Comparison of ENCODE assay signal across 8 mouse cellular contexts in the genomic region with DNA sequence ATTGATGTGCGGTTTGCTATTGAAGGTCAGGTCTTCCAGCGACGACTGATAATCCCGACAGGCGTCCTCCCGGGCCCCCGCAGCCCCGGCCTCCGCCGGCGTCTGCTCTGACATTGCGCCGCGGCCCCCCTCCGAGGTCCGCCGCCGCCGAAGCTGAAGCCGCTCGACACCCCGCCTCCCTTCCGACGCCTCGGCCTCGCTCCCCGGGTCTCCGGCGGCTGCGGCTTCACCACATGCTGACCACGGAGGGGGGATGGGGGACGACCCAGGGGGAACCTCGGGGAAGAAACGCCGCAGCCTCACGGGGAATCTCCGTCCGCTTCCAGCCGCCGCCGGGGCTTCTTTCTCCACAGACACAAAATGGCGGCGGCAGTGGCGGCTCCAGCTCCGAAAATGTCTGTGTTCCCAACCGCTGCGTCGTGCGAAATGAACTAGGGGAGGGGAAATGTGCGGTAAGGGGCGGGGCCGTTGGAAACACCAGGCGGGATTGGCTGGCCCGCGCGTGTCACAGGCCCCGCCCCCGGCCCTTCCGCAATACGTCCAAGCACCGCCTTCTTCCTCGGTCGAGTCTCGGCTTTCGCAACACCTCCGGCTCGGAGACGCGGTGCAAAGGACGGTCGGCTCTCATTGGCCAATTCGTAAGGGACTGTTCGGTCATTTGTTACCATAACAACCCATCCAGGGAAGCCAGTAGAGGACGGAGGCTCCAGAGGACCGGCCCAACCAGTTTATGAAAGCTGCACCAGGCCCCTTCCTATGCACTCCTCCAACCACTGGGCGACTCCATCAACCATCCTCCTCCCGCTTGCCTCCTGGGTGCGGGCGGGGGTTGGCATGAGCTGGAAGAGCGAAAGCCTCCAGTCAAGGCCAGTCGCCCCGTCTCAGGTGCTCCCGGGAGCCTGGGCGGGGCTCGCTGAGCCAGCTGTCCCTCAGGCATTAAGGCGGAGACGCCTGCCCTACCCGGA. TPM values are rescaled to one million over a fixed set of nuclear protein-coding genes. Genes with fewer than 3 reads are reported as not detected.
DNase-seq lines count a peak whose midpoint lies in the region; ATAC-seq and TF ChIP-seq lines count a peak whose summit lies in the region.

A gene (minus strand): TSS at position 428 of the 965 bp plus-strand sequence.

- H3K4me1 ChIP-seq in cortical plate, adult 2 months (ENCODE audit: control insufficient read depth, insufficient read depth, low read length) = peaks cover 6% of the 10 kb centered on the region; the same call in 1 of the 2 replicates
- H3K4me1 ChIP-seq in megakaryocyte, embryonic 14.5 days = peaks cover 25% of the 10 kb centered on the region

- peaks cover 5% of the 10 kb centered on the region for H3K9me3 ChIP-seq in megakaryocyte, embryonic 14.5 days

- peak within 1 kb of the TSS; percentile 100 for H3K4me3 ChIP-seq in cortical plate, adult 2 months (ENCODE audit: insufficient read depth, low read length)
- H3K4me3 ChIP-seq in megakaryocyte, embryonic 14.5 days (replicated peaks) = peak within 1 kb of the TSS; percentile 98

- no peaks in the 10 kb centered on the region for H3K27me3 ChIP-seq in megakaryocyte, embryonic 14.5 days (replicated peaks)

- peak; percentile 86 for ATAC-seq in activated CD4-positive, CD25-positive, alpha-beta regulatory T cell, adult 4 months

- DNase-seq in gastrocnemius, adult 8-10 months (ENCODE audit: low spot score in 2 of 2) = peak; percentile 90 to 95
- peak; percentile 96 for DNase-seq in hindlimb bud, embryonic 11.5 days (ENCODE audit: extremely low spot score, low read depth, low spot score)
- DNase-seq in left cerebral cortex, adult 8-10 months (ENCODE audit: low spot score in 2 of 2) = peak; percentile 97 to 98
- peak; percentile 98 to 99 for DNase-seq in right cerebral cortex, postnatal 10 days (ENCODE audit: low spot score in 2 of 2)
- peak; percentile 93 for DNase-seq in urinary bladder, postnatal 25 days (ENCODE audit: low spot score)

- peak within 1 kb of the TSS; percentile 91 for H3K27ac ChIP-seq in cortical plate, adult 2 months (ENCODE audit: insufficient read depth, low read length)

- H3K36me3 ChIP-seq in megakaryocyte, embryonic 14.5 days (replicated peaks; ENCODE audit: low read length) = peaks cover 24% of the 10 kb centered on the region

- peak; percentile 94 for TF ChIP-seq POLR2A in cortical plate, adult 2 months (IDR thresholded peaks at IDR 0.05; ENCODE audit: extremely low read depth, insufficient read depth, low read length)

- TF ChIP-seq CTCF in cortical plate, adult 2 months (IDR thresholded peaks at IDR 0.05; ENCODE audit: extremely low read depth, insufficient read depth, low read length) = no peak

RNA-seq across cellular contexts. Expression of the gene that starts here (rescaled TPM):
- polyA plus RNA-seq in activated CD4-positive, CD25-positive, alpha-beta regulatory T cell, adult 4 months (2017; shearing (Covaris generic)) = 10 to 100 TPM; 30.2 to 31.9 TPM
- 27.1 and 29.8 TPM in 2 replicates for polyA plus RNA-seq in cortical plate, adult 2 months (2012; rRNA removed)
- total RNA-seq in gastrocnemius, adult 8-10 months (2022) = 10 to 100 TPM; 17.4 to 20.1 (median 18.4) TPM
- 10 to 100 TPM; 52.4 to 61.7 (median 57.1) TPM for total RNA-seq in left cerebral cortex, adult 8-10 months (2022)
- polyA plus RNA-seq in megakaryocyte, embryonic 14.5 days (2012; ENCODE audit: insufficient read depth, low replicate concordance) = 25.7 and 33.1 TPM in 2 replicates

Comparison
In these comparisons a context has a peak if more than half of its experiments do, and no peak if none do; other contexts are left out.
1. Peak in every context shown above with its lines: DNase-seq, ATAC-seq, H3K4me3 ChIP-seq and H3K27ac ChIP-seq.